Mouse (Mus musculus) myocyte (in vitro differentiated cells): Measurements from ENCODE around the gene Fanca.

ENCODE experiments used
- E2F4 ChIP-seq: IDR thresholded peaks from one replicate; pipeline ENCODE4 v1.6.1; 2011; ENCODE audit warnings: mild to moderate bottlenecking, control low read depth, moderate library complexity; ENCODE audit not compliant: insufficient read depth
- MAX ChIP-seq: IDR thresholded peaks from one replicate; pipeline ENCODE4 v1.6.1; 2011; ENCODE audit warnings: low read depth, mild to moderate bottlenecking, control low read depth
- MYOG ChIP-seq, 3 experiments: IDR thresholded peaks; one replicate each; pipeline ENCODE4 v1.6.1; 2011; ENCODE audit warnings: control low read depth in 2 of 3, low read depth in 2 of 3, mild to moderate bottlenecking in 2 of 3; ENCODE audit not compliant: insufficient read length in 2 of 3, control insufficient read depth in 1 of 3, insufficient read depth in 1 of 3
- POLR2A ChIP-seq: IDR thresholded peaks from one replicate; pipeline ENCODE4 v1.6.1; 2011; ENCODE audit warnings: low read depth, mild to moderate bottlenecking, control low read depth, moderate library complexity; ENCODE audit not compliant: insufficient read length
- POLR2AphosphoS2 ChIP-seq: IDR thresholded peaks from one replicate; pipeline ENCODE4 v1.6.1; 2011; ENCODE audit warnings: low read depth, control low read depth; ENCODE audit not compliant: insufficient read length
- REST ChIP-seq: IDR thresholded peaks from one replicate; pipeline ENCODE4 v1.6.1; 2011; ENCODE audit warnings: mild to moderate bottlenecking, control low read depth, moderate library complexity; ENCODE audit not compliant: insufficient read depth, insufficient read length
- TCF12 ChIP-seq: IDR thresholded peaks from one replicate; pipeline ENCODE4 v1.6.1; 2011; ENCODE audit warnings: mild to moderate bottlenecking, control low read depth; ENCODE audit not compliant: poor library complexity, insufficient read depth, severe bottlenecking
- USF1 ChIP-seq: IDR thresholded peaks from one replicate; pipeline ENCODE4 v1.6.1; 2011; ENCODE audit warnings: low read depth, mild to moderate bottlenecking, control low read depth, moderate library complexity

DNA sequence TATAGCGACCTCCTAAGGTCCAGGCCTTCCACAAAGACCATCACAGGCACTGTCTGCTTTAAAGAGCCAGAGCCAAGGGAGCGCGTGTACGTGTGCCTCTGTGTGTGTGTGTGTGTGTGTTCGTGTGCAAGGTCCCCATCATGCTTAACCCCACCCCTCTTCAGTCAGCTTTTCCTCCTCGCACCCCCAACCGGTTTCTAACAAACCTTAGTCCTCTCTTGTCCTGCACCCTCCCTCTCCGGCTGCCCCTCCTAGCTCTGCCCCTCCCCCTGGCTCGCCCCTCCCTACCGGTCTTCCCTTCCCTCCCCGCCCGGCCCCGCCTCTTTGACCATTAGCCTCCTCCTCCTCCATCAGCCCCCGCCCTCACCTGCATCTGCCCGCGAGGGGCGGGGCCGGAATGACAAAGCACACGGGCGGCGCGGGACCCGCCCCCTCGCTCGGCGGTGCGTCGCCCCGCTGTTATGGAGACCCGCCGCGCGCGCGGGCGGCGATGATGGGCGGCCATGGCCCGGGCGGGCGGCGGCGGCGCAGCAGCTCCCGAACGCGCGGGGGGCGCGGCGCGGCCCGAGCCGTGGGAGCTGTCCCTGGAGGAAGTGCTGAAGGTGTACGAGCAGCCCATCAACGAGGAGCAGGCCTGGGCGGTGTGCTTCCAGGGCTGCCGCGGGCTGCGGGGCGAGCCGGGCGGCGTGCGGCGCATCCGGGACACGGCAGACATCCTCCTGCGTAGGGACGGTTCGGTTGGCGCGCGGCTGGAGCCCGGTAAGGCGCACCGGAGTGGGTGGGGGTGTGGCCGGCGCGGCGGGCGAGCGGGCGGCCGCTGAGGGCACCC is 14.1 kb upstream of the Fanca start, which contains the start of gene Spire2:
- peak; percentile 34 for TF ChIP-seq POLR2A
- TF ChIP-seq MAX, result no peak
- no peak for TF ChIP-seq TCF12
- TF ChIP-seq E2F4, result no peak
- TF ChIP-seq USF1, result no peak
- TF ChIP-seq MYOG (IDR thresholded peaks at IDR 0.05; ENCODE audit: control insufficient read depth in 1 of 3, insufficient read depth in 1 of 3, insufficient read length in 2 of 3, low read depth in 2 of 3), result no peak
- TF ChIP-seq POLR2AphosphoS2, result no peak
- peak; percentile 90 for TF ChIP-seq REST
